Mouse (Mus musculus): ENCODE results near the gene Olfr1009. TPM values are rescaled to one million over a fixed set of nuclear protein-coding genes. Genes with fewer than 3 reads are reported as not detected.
"Not testable (repeated sequence)": the region's sequence is repeated elsewhere in the genome, so short reads cannot be mapped to it uniquely, and the experiment has no call there.

Gene Olfr1009
- not detected in 2 replicates for polyA plus RNA-seq (2012)

GRCm38 (mm10) chr2:85715119-85715518, at the start of gene Olfr1009:
Olfr1009 (plus strand) TSS chr2:85715419.
- Histone ChIP-seq H3K9me3 (ENCODE audit: control insufficient read depth, low read length) (peaks cover 3% of the 10 kb centered on the region; the same call in 1 of the 2 replicates), H3K4me3 (replicated peaks) (no peak within 1 kb of the TSS), H3K27me3 (ENCODE audit: control insufficient read depth) (no peaks in the 10 kb centered on the region), H3K4me1 (ENCODE audit: control insufficient read depth) (no peaks in the 10 kb centered on the region), H3K36me3 (ENCODE audit: control insufficient read depth) (no peaks in the 10 kb centered on the region)
- TF ChIP-seq GATA1 (IDR thresholded peaks at IDR 0.05; ENCODE audit: low read length): no peak

GRCm38 (mm10) chr2:85678667-85679066, 36.6 kb upstream of the Olfr1009 start, which contains the start of gene Olfr1006:
Olfr1006 (minus strand) TSS chr2:85678767.
- no peaks in the 10 kb centered on the region for H3K27me3 ChIP-seq (ENCODE audit: control insufficient read depth)
- no peaks in the 10 kb centered on the region for H3K9me3 ChIP-seq (ENCODE audit: control insufficient read depth, low read length)
- no peak within 1 kb of the TSS for H3K4me3 ChIP-seq (replicated peaks)
- no peak for TF ChIP-seq GATA1 (IDR thresholded peaks at IDR 0.05; ENCODE audit: low read length)
- TF ChIP-seq TAL1 (IDR thresholded peaks at IDR 0.05; ENCODE audit: low read length): no peak
- no peaks in the 10 kb centered on the region for H3K36me3 ChIP-seq (ENCODE audit: control insufficient read depth)
- H3K4me1 ChIP-seq (ENCODE audit: control insufficient read depth): no peaks in the 10 kb centered on the region

GRCm38 (mm10) chr2:85689131-85689530, 26.1 kb upstream of the Olfr1009 start, which contains the start of gene Olfr1008:
Olfr1008 (plus strand) TSS chr2:85689431.
- TF ChIP-seq TAL1 (IDR thresholded peaks at IDR 0.05; ENCODE audit: low read length) (no peak), GATA1 (IDR thresholded peaks at IDR 0.05; ENCODE audit: low read length) (no peak)

GRCm38 (mm10) chr2:85710680-85711079, 4.5 kb upstream of the Olfr1009 start:
- H3K9me3 ChIP-seq (ENCODE audit: control insufficient read depth, low read length); H3K4me3 ChIP-seq (replicated peaks); H3K4me1 ChIP-seq (ENCODE audit: control insufficient read depth); H3K27me3 ChIP-seq (ENCODE audit: control insufficient read depth); H3K36me3 ChIP-seq (ENCODE audit: control insufficient read depth): not testable (repeated sequence)

More at GRCm38 (mm10) chr2:85689131-85689530, 26.1 kb upstream of the Olfr1009 start, which contains the start of gene Olfr1008:
- Histone ChIP-seq H3K36me3 (ENCODE audit: control insufficient read depth) (no peaks in the 10 kb centered on the region), H3K4me3 (replicated peaks) (no peak within 1 kb of the TSS), H3K4me1 (ENCODE audit: control insufficient read depth) (no peaks in the 10 kb centered on the region), H3K27me3 (ENCODE audit: control insufficient read depth) (no peaks in the 10 kb centered on the region), H3K9me3 (ENCODE audit: control insufficient read depth, low read length) (peaks cover 3% of the 10 kb centered on the region)

GRCm38 (mm10) chr2:85711159-85711558, 4.1 kb upstream of the Olfr1009 start:
- TF ChIP-seq GATA1 (IDR thresholded peaks at IDR 0.05; ENCODE audit: low read length): no peak
- TF ChIP-seq TAL1 (IDR thresholded peaks at IDR 0.05; ENCODE audit: low read length): no peak
- Histone ChIP-seq H3K9me3 (ENCODE audit: control insufficient read depth, low read length) (peaks cover 8% of the 10 kb centered on the region), H3K36me3 (ENCODE audit: control insufficient read depth) (no peaks in the 10 kb centered on the region), H3K27me3 (ENCODE audit: control insufficient read depth) (no peaks in the 10 kb centered on the region), H3K4me3 (replicated peaks) (no peak overlapping the region), H3K4me1 (ENCODE audit: control insufficient read depth) (no peaks in the 10 kb centered on the region)

GRCm38 (mm10) chr2:85725793-85726192, 10.6 kb downstream of the Olfr1009 start:
- Histone ChIP-seq H3K36me3 (ENCODE audit: control insufficient read depth) (no peaks in the 10 kb centered on the region), H3K9me3 (ENCODE audit: control insufficient read depth, low read length) (no peaks in the 10 kb centered on the region), H3K4me1 (ENCODE audit: control insufficient read depth) (no peaks in the 10 kb centered on the region), H3K4me3 (replicated peaks) (no peak overlapping the region), H3K27me3 (ENCODE audit: control insufficient read depth) (no peaks in the 10 kb centered on the region)
- TF ChIP-seq TAL1 (IDR thresholded peaks at IDR 0.05; ENCODE audit: low read length) (no peak), GATA1 (IDR thresholded peaks at IDR 0.05; ENCODE audit: low read length) (no peak)

GRCm38 (mm10) chr2:85753822-85754221, 38.6 kb downstream of the Olfr1009 start:
- H3K36me3 ChIP-seq (ENCODE audit: control insufficient read depth): no peaks in the 10 kb centered on the region
- no peak overlapping the region for H3K4me3 ChIP-seq (replicated peaks)
- H3K9me3 ChIP-seq (ENCODE audit: control insufficient read depth, low read length): peaks cover 5% of the 10 kb centered on the region; the same call in 1 of the 2 replicates
- no peaks in the 10 kb centered on the region for H3K27me3 ChIP-seq (ENCODE audit: control insufficient read depth)
- H3K4me1 ChIP-seq (ENCODE audit: control insufficient read depth): no peaks in the 10 kb centered on the region
- TF ChIP-seq GATA1 (IDR thresholded peaks at IDR 0.05; ENCODE audit: low read length): no peak
- TF ChIP-seq TAL1 (IDR thresholded peaks at IDR 0.05; ENCODE audit: low read length): no peak

- no peaks in the 10 kb centered on the region for H3K36me3 ChIP-seq (ENCODE audit: control insufficient read depth)
- no peak for TF ChIP-seq GATA1 (IDR thresholded peaks at IDR 0.05; ENCODE audit: low read length)
- TF ChIP-seq TAL1 (IDR thresholded peaks at IDR 0.05; ENCODE audit: low read length): no peak
- H3K27me3 ChIP-seq (ENCODE audit: control insufficient read depth): no peaks in the 10 kb centered on the region
- H3K9me3 ChIP-seq (ENCODE audit: control insufficient read depth, low read length): no peaks in the 10 kb centered on the region
- no peaks in the 10 kb centered on the region for H3K4me1 ChIP-seq (ENCODE audit: control insufficient read depth)
- H3K4me3 ChIP-seq (replicated peaks): no peak within 1 kb of the TSS
Measured at GRCm38 (mm10) chr2:85762666-85763065, 47.4 kb downstream of the Olfr1009 start, which contains the start of gene Olfr1012. Olfr1012 (minus strand) TSS chr2:85762766.

- no peak within 1 kb of the TSS for H3K4me3 ChIP-seq (replicated peaks)
- no peaks in the 10 kb centered on the region for H3K9me3 ChIP-seq (ENCODE audit: control insufficient read depth, low read length)
- TF ChIP-seq TAL1 (IDR thresholded peaks at IDR 0.05; ENCODE audit: low read length) (no peak), GATA1 (IDR thresholded peaks at IDR 0.05; ENCODE audit: low read length) (no peak)
- H3K36me3 ChIP-seq (ENCODE audit: control insufficient read depth): no peaks in the 10 kb centered on the region
- no peaks in the 10 kb centered on the region for H3K4me1 ChIP-seq (ENCODE audit: control insufficient read depth)
- H3K27me3 ChIP-seq (ENCODE audit: control insufficient read depth): no peaks in the 10 kb centered on the region
Measured at GRCm38 (mm10) chr2:85766798-85767197, 51.6 kb downstream of the Olfr1009 start, which contains the start of gene Olfr1013. Olfr1013 (plus strand) TSS chr2:85767098.

- Histone ChIP-seq H3K4me1 (ENCODE audit: control insufficient read depth) (no peaks in the 10 kb centered on the region), H3K27me3 (ENCODE audit: control insufficient read depth) (no peaks in the 10 kb centered on the region)
Measured at GRCm38 (mm10) chr2:85772413-85772812, 57.2 kb downstream of the Olfr1009 start, which contains the start of gene Olfr1014. Olfr1014 (plus strand) TSS chr2:85772713.

More at GRCm38 (mm10) chr2:85772413-85772812, 57.2 kb downstream of the Olfr1009 start, which contains the start of gene Olfr1014:
- H3K36me3 ChIP-seq (ENCODE audit: control insufficient read depth): no peaks in the 10 kb centered on the region
- TF ChIP-seq TAL1 (IDR thresholded peaks at IDR 0.05; ENCODE audit: low read length): no peak
- no peak for TF ChIP-seq GATA1 (IDR thresholded peaks at IDR 0.05; ENCODE audit: low read length)
- no peaks in the 10 kb centered on the region for H3K9me3 ChIP-seq (ENCODE audit: control insufficient read depth, low read length)
- H3K4me3 ChIP-seq (replicated peaks): no peak within 1 kb of the TSS

Other genes starting within 250 kb of the Olfr1009 start
- not detected in 2 replicates for gene 4833423E24Rik, start 196.4 kb upstream of the Olfr1009 start, polyA plus RNA-seq (2012)
- gene Olfr996, start 136.2 kb upstream of the Olfr1009 start, polyA plus RNA-seq (2012): not detected in 2 replicates
- not detected in 2 replicates for gene Olfr998, start 126.5 kb upstream of the Olfr1009 start, polyA plus RNA-seq (2012)
- not detected in 2 replicates for gene Olfr1000, start 103.5 kb upstream of the Olfr1009 start, polyA plus RNA-seq (2012)
- gene Olfr1002, start 64.7 kb upstream of the Olfr1009 start, polyA plus RNA-seq (2012): not detected in 2 replicates
- gene Olfr154, start 51.0 kb upstream of the Olfr1009 start, polyA plus RNA-seq (2012): not detected in 2 replicates
- gene Olfr1006, start 36.7 kb upstream of the Olfr1009 start, polyA plus RNA-seq (2012): not detected in 2 replicates
- gene Olfr1008, start 26.0 kb upstream of the Olfr1009 start, polyA plus RNA-seq (2012): not detected in 2 replicates
- not detected in 2 replicates for gene Olfr1012, start 47.3 kb downstream of the Olfr1009 start, polyA plus RNA-seq (2012)
- gene Olfr1013, start 51.7 kb downstream of the Olfr1009 start, polyA plus RNA-seq (2012): not detected in 2 replicates
- gene Olfr1014, start 57.3 kb downstream of the Olfr1009 start, polyA plus RNA-seq (2012): not detected in 2 replicates
- gene Olfr1015, start 66.6 kb downstream of the Olfr1009 start, polyA plus RNA-seq (2012): not detected in 2 replicates
- not detected in 2 replicates for gene Olfr1016, start 87.1 kb downstream of the Olfr1009 start, polyA plus RNA-seq (2012)
- not detected in 2 replicates for gene Olfr1018, start 103.1 kb downstream of the Olfr1009 start, polyA plus RNA-seq (2012)
- 0.01 TPM in 1 of 2 replicates, not detected in the other for gene Olfr1019, start 130.1 kb downstream of the Olfr1009 start, polyA plus RNA-seq (2012)
- not detected in 2 replicates for gene Olfr1020, start 131.6 kb downstream of the Olfr1009 start, polyA plus RNA-seq (2012)
- not detected in 2 replicates for gene Olfr1022, start 153.2 kb downstream of the Olfr1009 start, polyA plus RNA-seq (2012)
- gene Olfr1023, start 170.2 kb downstream of the Olfr1009 start, polyA plus RNA-seq (2012): not detected in 2 replicates
- not detected in 2 replicates for gene Olfr1024, start 189.6 kb downstream of the Olfr1009 start, polyA plus RNA-seq (2012)
- not detected in 2 replicates for gene Olfr1025-ps1, start 199.8 kb downstream of the Olfr1009 start, polyA plus RNA-seq (2012)
- gene Olfr1026, start 206.1 kb downstream of the Olfr1009 start, polyA plus RNA-seq (2012): not detected in 2 replicates
- gene Olfr1028, start 235.0 kb downstream of the Olfr1009 start, polyA plus RNA-seq (2012): not detected in 2 replicates